Mouse (Mus musculus): Measurements from ENCODE around the gene Fermt2. TPM values are rescaled to one million over a fixed set of nuclear protein-coding genes. Genes with fewer than 3 reads are reported as not detected.

Fermt2 gene
- 163 and 169 TPM in 2 replicates for polyA plus RNA-seq (2015; fragmentation: Nextera tagmentation; extraction: Ambion mirVana)

DNA sequence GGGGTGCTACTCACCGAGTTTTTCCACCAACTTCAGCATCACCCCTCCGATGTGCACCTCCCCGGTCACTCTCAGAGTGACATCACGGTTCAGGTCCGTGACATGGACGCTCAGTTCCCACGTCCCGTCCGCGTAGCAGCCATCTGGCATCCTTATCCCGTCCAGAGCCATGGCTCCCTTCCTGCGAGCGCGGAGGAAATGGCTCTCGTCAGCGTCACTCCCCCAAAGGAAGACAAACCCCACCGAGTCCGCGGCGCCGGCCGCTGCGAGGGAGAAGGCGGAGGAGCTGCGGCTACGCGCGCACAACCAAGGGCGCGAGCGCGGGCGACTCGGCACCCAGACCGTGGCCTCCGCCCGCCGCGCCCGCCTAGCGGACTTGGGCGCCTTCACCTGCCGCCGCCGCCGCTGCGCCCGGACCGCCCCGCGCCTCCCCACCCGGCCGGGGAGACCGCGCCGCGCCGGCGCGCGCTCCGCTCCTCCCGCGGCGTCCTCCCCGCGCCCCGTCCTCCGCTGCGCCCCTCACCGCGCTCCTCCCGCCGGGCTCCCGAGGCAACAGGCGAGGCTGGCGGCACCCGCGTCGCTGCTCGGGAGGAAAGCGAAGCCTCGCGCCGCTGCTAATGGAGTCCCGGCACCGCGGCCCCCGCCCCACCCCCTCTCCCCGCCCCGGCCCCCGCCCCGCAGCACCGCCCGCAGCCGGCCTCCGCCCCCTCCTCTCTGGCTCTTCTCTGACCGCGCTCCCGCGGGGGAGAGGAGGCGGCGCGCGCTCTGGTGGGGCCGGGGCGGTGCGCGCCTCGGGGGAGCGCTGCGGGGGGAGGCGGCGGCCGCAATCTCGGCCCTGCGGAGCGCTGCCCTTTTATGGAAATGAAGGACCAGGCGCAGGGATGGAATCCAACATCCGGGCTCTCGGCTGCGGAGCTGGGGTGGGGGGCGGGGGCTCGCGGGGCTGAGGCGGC lies at the start of gene Fermt2:
TSS of gene Fermt2 (minus strand) at position 708 of the 953 bp plus-strand sequence.
- ATAC-seq: peak; percentile 93
- H3K27me3 ChIP-seq (replicated peaks): no peaks in the 10 kb centered on the region
- H3K9me3 ChIP-seq: no peaks in the 10 kb centered on the region
- no peaks in the 10 kb centered on the region for H3K36me3 ChIP-seq
- H3K4me3 ChIP-seq (replicated peaks): peak within 1 kb of the TSS; percentile 81
- H3K4me1 ChIP-seq (replicated peaks): 0 out of 2 replicates have a peak, but pooled peaks cover 10% of the 10 kb centered on the region
- H3K9ac ChIP-seq: peak within 1 kb of the TSS; percentile 71
- under 1% methylated on average over 109 of the region's 126 CpGs for WGBS
- H3K27ac ChIP-seq: peak within 1 kb of the TSS; percentile 97
- H3K4me2 ChIP-seq (replicated peaks): peak within 1 kb of the TSS; percentile 84

DNA sequence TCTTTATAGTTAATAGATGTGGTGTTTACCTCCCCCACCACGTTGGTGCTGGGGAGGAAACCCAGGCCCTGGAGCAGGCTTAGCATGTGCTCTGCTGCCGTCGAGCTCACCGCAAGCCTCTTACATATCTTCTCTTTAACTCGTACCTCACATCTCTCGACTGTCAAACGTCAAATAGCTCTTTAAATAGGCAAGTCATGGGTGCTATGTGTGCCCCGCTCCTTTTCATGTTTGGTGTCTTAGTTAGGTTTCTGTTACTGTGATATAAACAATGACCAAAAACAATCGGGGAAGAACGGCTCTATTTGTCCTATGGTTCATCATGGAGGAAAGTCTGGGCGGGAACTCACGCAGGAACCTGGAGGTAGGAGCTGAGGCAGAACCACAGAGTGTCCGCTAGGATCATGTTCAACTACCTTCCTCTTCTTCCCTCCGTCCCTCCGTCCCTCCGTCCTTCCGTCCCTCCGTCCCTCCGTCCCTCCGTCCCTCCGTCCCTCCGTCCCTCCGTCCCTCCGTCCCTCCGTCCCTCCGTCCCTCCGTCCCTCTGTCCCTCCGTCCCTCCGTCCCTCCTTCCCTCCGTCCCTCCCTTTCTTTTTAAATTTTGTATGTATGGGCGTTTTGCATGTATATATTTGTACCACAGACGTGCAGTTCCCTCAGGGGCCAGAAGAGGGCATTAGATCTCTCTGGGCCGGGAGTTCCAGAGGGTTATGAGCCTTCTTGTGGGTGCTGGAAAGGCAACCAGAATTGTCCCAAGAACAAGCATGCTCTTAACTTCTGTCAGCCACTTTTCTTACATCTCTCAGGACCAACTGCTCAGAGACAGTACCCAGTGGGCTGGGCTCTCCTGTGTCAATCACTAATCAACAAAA lies 36.4 kb upstream of the Fermt2 start:
- Histone ChIP-seq H3K36me3 (no peaks in the 10 kb centered on the region), H3K4me2 (replicated peaks) (peak overlapping the region; percentile 62), H3K9me3 (no peaks in the 10 kb centered on the region), H3K4me1 (replicated peaks) (peaks cover 12% of the 10 kb centered on the region), H3K27me3 (replicated peaks) (no peaks in the 10 kb centered on the region), H3K9ac (no peak overlapping the region), H3K4me3 (replicated peaks) (peak overlapping the region; percentile 30), H3K27ac (peak overlapping the region; percentile 78)
- WGBS: 18% methylated on average over 31 of the region's 33 CpGs
- peak; percentile 24; the same call in 1 of the 2 replicates for ATAC-seq

DNA sequence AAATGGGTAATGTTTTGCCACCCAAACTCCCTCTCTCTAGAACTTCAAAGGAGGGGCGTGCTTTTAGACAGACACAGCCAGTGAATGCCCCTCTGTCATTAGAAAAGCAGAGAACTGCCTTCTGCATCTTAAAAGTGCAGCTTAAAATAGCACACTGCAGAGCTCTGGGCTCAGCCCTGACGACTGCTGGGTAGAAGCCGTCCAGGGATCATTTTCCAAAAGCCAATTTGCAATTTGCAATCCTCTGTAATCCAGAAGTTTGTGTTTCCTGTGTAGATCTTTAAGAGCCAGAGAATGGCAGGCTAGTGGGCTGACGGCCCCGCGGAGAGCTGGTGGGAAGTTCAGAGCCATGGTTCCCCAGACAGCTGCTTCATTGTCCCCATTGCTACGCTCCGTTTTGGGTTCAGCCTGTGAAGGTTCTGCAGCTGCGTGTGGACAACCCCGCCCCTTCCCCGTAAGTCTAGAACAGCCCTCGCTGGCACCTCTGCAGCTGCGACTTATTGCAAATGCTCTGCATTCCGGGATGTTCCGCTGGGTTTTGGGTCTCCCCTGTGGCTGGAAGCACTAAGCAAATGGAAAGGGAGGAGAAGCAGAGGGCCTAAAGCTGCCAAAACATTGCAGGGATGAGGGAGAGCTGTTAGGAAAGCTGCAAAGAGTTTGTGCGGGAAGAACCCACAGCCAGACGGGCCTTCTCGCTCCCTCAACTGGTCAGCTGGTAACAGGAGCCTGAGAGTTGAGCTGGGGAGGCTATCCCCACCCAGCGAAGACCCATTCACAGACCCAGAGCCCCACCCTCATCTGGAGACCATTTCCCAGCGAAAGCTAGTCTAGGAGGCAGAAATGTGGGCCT lies 35.5 kb upstream of the Fermt2 start:
- Histone ChIP-seq H3K4me3 (replicated peaks) (peak overlapping the region; percentile 30), H3K4me1 (replicated peaks) (peaks cover 12% of the 10 kb centered on the region), H3K27me3 (replicated peaks) (no peaks in the 10 kb centered on the region), H3K9me3 (no peaks in the 10 kb centered on the region), H3K4me2 (replicated peaks) (peak overlapping the region; percentile 62), H3K9ac (peak overlapping the region; percentile 11; the same call in 1 of the 2 replicates), H3K27ac (peak overlapping the region; percentile 78), H3K36me3 (no peaks in the 10 kb centered on the region)
- ATAC-seq: peak; percentile 76
- 11% methylated on average over 20 of the region's 20 CpGs for WGBS

GRCm38 (mm10) chr14:45563577-45563976 lies 33.7 kb upstream of the Fermt2 start:
- H3K4me2 ChIP-seq (replicated peaks): no peak overlapping the region
- no peak overlapping the region for H3K27ac ChIP-seq
- H3K4me3 ChIP-seq (replicated peaks): no peak overlapping the region
- H3K9me3 ChIP-seq: no peaks in the 10 kb centered on the region
- no peak overlapping the region for H3K9ac ChIP-seq
- H3K27me3 ChIP-seq (replicated peaks): no peaks in the 10 kb centered on the region
- WGBS: 83% methylated on average over 1 of the region's 1 CpGs
- H3K36me3 ChIP-seq: no peaks in the 10 kb centered on the region
- peaks cover 12% of the 10 kb centered on the region for H3K4me1 ChIP-seq (replicated peaks)
- peak; percentile 37; the same call in 1 of the 2 replicates for ATAC-seq

- Histone ChIP-seq H3K4me2 (replicated peaks) (no peak overlapping the region), H3K9me3 (no peaks in the 10 kb centered on the region), H3K9ac (no peak overlapping the region), H3K4me1 (replicated peaks) (peaks cover 12% of the 10 kb centered on the region), H3K27ac (no peak overlapping the region), H3K4me3 (replicated peaks) (no peak overlapping the region), H3K27me3 (replicated peaks) (no peaks in the 10 kb centered on the region), H3K36me3 (no peaks in the 10 kb centered on the region)
- 79% methylated on average over 6 of the region's 6 CpGs for WGBS
- ATAC-seq: no peak
Observed at GRCm38 (mm10) chr14:45561681-45562080, 31.8 kb upstream of the Fermt2 start.

DNA sequence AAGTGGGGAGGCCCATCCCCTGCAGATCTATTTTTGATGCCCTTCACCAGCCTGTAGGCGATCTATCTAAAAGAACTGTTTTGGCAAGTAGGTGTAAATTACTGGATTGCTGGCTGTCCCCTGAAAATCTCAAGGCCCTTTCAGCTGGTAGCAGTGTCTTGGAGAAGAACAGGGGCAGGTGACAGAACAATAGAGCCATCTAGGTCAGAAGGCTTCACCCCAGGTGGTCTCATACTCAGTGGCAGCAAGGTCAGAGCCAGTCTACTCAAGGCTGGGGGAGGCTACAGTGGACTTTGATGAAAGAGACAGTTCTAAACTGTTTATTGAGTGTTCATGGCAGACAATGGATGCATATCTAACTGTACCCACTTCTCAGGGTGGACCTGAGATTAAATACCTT lies 29.1 kb upstream of the Fermt2 start:
- no peaks in the 10 kb centered on the region for H3K36me3 ChIP-seq
- H3K9me3 ChIP-seq: no peaks in the 10 kb centered on the region
- no peak overlapping the region for H3K4me3 ChIP-seq (replicated peaks)
- no peaks in the 10 kb centered on the region for H3K4me1 ChIP-seq (replicated peaks)
- H3K9ac ChIP-seq: no peak overlapping the region
- ATAC-seq: no peak
- no peaks in the 10 kb centered on the region for H3K27me3 ChIP-seq (replicated peaks)
- H3K27ac ChIP-seq: no peak overlapping the region
- no peak overlapping the region for H3K4me2 ChIP-seq (replicated peaks)
- WGBS: 91% methylated on average over 1 of the region's 1 CpGs

- WGBS: 64% methylated on average over 6 of the region's 6 CpGs
- H3K4me3 ChIP-seq (replicated peaks): no peak overlapping the region
- H3K27ac ChIP-seq: no peak overlapping the region
- no peaks in the 10 kb centered on the region for H3K9me3 ChIP-seq
- no peaks in the 10 kb centered on the region for H3K4me1 ChIP-seq (replicated peaks)
- H3K36me3 ChIP-seq: no peaks in the 10 kb centered on the region
- H3K4me2 ChIP-seq (replicated peaks): no peak overlapping the region
- no peak for ATAC-seq
- H3K27me3 ChIP-seq (replicated peaks): no peaks in the 10 kb centered on the region
- no peak overlapping the region for H3K9ac ChIP-seq
Observed at GRCm38 (mm10) chr14:45554336-45554735, 24.4 kb upstream of the Fermt2 start.

GRCm38 (mm10) chr14:45553854-45554253 lies 23.9 kb upstream of the Fermt2 start:
- Histone ChIP-seq H3K27me3 (replicated peaks) (no peaks in the 10 kb centered on the region), H3K9me3 (no peaks in the 10 kb centered on the region), H3K27ac (no peak overlapping the region), H3K4me3 (replicated peaks) (no peak overlapping the region), H3K9ac (no peak overlapping the region), H3K4me2 (replicated peaks) (no peak overlapping the region), H3K4me1 (replicated peaks) (no peaks in the 10 kb centered on the region), H3K36me3 (no peaks in the 10 kb centered on the region)
- no peak for ATAC-seq
- 57% methylated on average over 2 of the region's 2 CpGs for whole genome bisulfite sequencing

- no peaks in the 10 kb centered on the region for H3K36me3 ChIP-seq
- H3K4me1 ChIP-seq (replicated peaks): no peaks in the 10 kb centered on the region
- no peak overlapping the region for H3K9ac ChIP-seq
- H3K4me2 ChIP-seq (replicated peaks): no peak overlapping the region
- no peak overlapping the region for H3K27ac ChIP-seq
- ATAC-seq: no peak
- no peaks in the 10 kb centered on the region for H3K9me3 ChIP-seq
- H3K27me3 ChIP-seq (replicated peaks): no peaks in the 10 kb centered on the region
- no peak overlapping the region for H3K4me3 ChIP-seq (replicated peaks)
- 79% methylated on average over 4 of the region's 4 CpGs for whole genome bisulfite sequencing
Observed at GRCm38 (mm10) chr14:45552431-45552830, 22.5 kb upstream of the Fermt2 start.

GRCm38 (mm10) chr14:45551121-45551768 lies 21.3 kb upstream of the Fermt2 start:
- no peaks in the 10 kb centered on the region for H3K4me1 ChIP-seq (replicated peaks)
- no peaks in the 10 kb centered on the region for H3K9me3 ChIP-seq
- no peak overlapping the region for H3K4me3 ChIP-seq (replicated peaks)
- no peaks in the 10 kb centered on the region for H3K27me3 ChIP-seq (replicated peaks)
- 55% methylated on average over 17 of the region's 17 CpGs for WGBS
- H3K27ac ChIP-seq: no peak overlapping the region
- no peak overlapping the region for H3K9ac ChIP-seq
- H3K36me3 ChIP-seq: no peaks in the 10 kb centered on the region
- H3K4me2 ChIP-seq (replicated peaks): no peak overlapping the region
- ATAC-seq: no peak

DNA sequence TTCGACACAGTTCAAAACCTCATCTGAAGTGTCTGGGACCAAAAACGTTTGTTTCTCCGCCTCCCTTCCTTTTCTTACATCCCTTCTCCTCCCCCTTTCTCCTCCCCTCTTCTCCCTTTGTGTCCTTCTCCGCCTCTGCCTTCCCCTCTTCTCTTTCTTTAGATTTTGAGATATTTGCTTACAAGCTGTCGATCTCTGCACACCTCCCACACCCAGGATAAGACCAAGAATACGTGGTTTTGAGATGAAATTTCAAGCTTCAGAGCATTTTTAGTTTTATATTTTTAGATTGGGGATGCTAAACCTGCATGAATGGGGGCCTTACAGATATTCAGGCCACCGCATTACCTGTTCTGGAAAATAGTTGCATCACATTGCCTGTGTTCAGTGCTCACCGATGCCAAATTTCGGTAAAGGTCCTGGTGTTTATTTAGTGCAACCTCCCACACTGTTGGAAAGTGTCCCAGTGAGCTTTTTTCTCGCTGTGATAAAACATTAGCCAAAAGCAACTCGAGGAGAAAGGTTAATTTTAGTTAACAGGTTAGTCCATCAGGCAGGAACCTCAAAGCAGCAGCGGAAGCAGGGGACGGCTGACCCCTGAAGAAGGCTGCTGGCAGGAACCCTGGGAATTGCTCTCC lies 20.2 kb upstream of the Fermt2 start:
- ATAC-seq: no peak
- 69% methylated on average over 13 of the region's 13 CpGs for WGBS
- H3K27ac ChIP-seq: no peak overlapping the region
- no peaks in the 10 kb centered on the region for H3K36me3 ChIP-seq
- H3K4me3 ChIP-seq (replicated peaks): no peak overlapping the region
- no peaks in the 10 kb centered on the region for H3K4me1 ChIP-seq (replicated peaks)
- H3K27me3 ChIP-seq (replicated peaks): no peaks in the 10 kb centered on the region
- no peaks in the 10 kb centered on the region for H3K9me3 ChIP-seq
- H3K9ac ChIP-seq: no peak overlapping the region
- H3K4me2 ChIP-seq (replicated peaks): no peak overlapping the region
